Mouse (Mus musculus): ENCODE results near the gene Dlg3. TPM values are rescaled to one million over a fixed set of nuclear protein-coding genes. Genes with fewer than 3 reads are reported as not detected.

The Dlg3 gene
- polyA plus RNA-seq, 1 experiment from 2014 or later: 13.8 TPM

Other genes starting within 250 kb of the Dlg3 start
- not detected in 2 replicates for gene Dgat2l6, start 242.9 kb upstream of the Dlg3 start, polyA plus RNA-seq (2014; fragmentation: Nextera tagmentation; extraction: Ambion mirVana)
- gene Awat1, start 195.5 kb upstream of the Dlg3 start, polyA plus RNA-seq (2014; fragmentation: Nextera tagmentation; extraction: Ambion mirVana): not detected in 2 replicates
- gene P2ry4, start 172.9 kb upstream of the Dlg3 start, polyA plus RNA-seq (2014; fragmentation: Nextera tagmentation; extraction: Ambion mirVana): not detected in 2 replicates
- 0.11 TPM in 1 of 2 replicates, not detected in the other for gene Arr3, start 162.2 kb upstream of the Dlg3 start, polyA plus RNA-seq (2014; fragmentation: Nextera tagmentation; extraction: Ambion mirVana)
- 39.7 and 40.7 TPM in 2 replicates for gene Kif4, start 142.0 kb upstream of the Dlg3 start, polyA plus RNA-seq (2014; fragmentation: Nextera tagmentation; extraction: Ambion mirVana)
- 144 and 145 TPM in 2 replicates for gene Pdzd11, start 141.2 kb upstream of the Dlg3 start, polyA plus RNA-seq (2014; fragmentation: Nextera tagmentation; extraction: Ambion mirVana)
- 12.8 and 15.6 TPM in 2 replicates for gene Gdpd2, start 37.8 kb upstream of the Dlg3 start, polyA plus RNA-seq (2014; fragmentation: Nextera tagmentation; extraction: Ambion mirVana)